Mouse (Mus musculus) lung, adult 18-20 months (tissue): Measurements from ENCODE around the gene Crym.
A peak's percentile ranks its signal among the peaks of the same experiment; 100 is the strongest.

Experiments used
- DNase-seq, 2 experiments: peaks; one replicate each; pipeline ENCODE4 v3.0.0; 2022; ENCODE audit warnings: mixed read lengths in 2 of 2

Gene Crym

DNA sequence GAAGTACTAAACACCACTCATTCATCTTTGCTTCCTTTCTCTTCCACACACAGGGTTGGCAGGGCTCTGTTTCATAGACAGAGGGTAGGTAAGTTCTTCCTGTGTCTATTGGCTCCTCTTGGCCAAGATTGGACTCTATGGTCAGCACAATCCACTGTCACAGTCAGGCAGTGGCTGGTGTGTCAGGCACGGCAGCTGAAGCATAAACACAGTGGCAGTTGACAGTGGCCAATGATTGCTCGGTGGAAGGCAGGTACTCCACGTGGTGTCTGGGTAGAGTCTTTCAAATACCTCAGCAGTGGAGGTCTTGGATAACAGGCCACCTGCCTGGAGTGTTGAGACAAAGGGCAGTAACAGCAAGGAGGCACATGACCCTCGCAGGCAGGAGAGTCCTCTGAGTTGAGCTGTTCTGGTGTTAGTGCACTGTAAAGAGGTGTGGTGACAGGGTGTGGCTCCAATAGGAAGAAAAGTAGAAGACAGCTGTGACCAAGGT is 43.7 kb downstream of the Crym start:
- peak in 1 of 2 experiments; percentile 12 for DNase-seq

DNA sequence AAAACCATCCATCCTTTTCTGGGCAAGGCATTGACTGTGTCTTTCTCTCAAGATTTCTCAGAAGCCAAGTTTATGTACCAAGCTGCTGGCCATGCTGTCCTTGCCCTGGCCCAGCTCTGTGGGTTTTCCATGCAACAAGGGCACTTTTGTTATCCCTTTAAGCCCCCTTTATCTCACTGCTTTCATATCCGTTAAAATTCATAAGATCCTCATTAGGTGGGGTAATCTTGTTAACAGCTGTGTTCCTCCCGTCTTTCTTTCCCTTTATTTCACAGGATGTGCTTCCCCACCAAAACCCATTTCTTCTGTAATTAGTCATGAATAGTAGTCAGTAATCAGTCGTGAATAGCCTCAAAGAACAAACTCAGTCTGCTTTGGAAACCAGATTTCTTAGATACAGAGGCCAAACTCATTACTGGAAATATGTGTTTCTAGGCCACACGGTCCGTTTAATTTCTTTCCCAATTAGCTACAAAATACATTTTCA is 44.3 kb downstream of the Crym start:
- no peak for DNase-seq

DNA sequence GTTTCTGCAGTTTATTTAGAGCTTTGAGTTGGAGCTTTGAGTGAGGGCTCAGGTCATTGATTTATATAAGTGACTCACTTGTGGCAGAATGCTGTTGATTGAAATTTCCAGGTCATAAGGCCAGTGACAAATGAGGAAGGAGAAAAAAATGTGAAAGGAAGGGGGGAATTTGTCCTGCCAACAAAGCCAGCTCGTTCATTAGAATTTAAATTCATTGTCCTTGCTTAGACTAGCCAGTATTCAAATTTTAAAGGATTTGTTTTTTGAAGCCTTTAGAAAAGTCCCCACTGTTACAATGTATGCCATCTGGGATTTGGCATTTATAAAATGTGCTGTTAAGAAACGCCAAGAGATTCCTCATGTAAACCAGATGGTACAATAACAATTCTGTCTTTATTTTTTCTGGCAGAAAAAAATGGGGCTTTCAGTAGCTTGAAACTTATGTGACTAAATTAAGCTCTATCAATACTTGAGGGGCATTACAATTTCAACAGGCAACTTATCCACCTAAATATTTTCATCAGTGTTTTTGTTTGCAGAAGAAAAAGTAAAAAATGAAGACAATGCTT is 45.0 kb downstream of the Crym start:
- DNase-seq = no peak

DNA sequence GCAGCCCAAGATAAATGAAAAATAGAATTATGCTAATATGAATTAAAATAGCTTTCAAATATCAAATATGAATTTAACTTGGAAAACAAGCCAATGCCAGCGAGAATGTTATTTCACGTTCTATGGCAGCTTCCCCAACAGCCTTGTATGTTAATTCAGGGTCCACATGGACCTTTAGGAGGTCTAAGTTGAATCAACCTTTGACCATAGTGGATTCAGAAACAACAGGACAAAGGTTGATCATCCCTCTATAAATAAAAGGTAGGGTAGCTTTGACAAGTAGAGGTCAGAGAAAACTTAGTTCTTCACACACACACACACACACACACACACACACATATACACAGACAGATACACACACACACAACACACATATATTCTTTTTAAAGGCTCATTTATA is 51.0 kb downstream of the Crym start:
- DNase-seq = no peak

DNA sequence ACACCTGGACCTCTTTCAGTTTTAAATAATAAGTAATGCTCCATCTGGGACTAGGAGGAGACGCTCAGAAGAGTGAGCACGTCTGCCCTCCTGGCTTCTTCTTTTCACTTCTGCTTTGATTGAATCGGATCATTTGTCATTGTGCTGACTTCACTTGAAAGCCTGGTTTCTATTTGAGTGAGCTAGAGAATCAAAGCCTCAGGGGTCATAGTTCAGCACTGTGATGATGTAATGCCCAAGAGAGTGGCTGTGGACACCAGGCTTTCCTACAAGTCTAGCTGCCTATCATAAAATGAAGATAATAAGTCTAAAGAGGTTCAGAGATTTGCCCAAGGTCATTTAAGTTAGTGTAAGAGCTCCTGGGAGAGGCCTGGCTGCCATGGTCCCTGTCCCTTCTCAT is 51.7 kb downstream of the Crym start:
- peak in 1 of 2 experiments; percentile 7 for DNase-seq

DNA sequence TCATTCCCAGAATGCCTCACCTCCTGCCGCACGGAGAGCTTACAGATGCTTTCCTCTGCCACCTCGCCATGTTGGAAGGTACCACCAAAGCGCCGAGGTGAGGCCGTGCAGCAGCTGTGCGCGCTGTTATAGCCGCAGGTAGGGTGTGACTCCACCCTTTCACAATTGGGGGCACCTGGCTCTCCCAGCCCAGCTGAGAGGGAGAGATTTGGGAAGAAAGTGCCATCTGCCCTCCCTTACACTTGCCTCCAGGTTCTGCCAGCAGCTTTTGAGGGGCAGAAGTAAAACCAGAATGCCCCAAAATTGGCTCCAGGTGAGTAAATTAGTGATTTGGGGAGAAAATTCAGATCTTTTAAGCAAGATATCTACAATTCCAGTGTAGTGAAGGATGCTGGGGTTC is 56.7 kb downstream of the Crym start, which contains the start of gene Zp2:
TSS of gene Zp2 (minus strand) at position 101 of the 400 bp plus-strand sequence.
- no peak for DNase-seq

DNA sequence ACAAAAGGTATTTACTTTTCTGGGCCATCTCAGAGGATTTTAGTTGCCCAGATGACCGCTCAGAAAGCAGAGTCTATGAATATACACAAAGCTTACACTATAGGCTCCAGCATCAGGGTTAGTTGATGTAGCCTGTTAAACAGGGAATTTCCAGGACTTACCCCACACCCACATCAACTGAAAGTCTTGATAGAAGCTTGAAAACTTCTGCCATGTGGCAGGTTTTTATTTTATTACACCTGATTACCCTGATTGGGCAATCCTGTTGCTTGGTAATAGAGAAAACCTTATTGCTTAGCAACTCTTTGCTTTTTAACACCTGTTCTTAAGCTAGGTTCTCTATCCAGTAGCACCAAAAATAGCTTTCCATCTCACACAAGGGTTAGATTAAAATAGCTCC is 59.2 kb downstream of the Crym start:
- DNase-seq = no peak
